7 mouse cellular contexts compared by ENCODE assay signal in the genomic region with DNA sequence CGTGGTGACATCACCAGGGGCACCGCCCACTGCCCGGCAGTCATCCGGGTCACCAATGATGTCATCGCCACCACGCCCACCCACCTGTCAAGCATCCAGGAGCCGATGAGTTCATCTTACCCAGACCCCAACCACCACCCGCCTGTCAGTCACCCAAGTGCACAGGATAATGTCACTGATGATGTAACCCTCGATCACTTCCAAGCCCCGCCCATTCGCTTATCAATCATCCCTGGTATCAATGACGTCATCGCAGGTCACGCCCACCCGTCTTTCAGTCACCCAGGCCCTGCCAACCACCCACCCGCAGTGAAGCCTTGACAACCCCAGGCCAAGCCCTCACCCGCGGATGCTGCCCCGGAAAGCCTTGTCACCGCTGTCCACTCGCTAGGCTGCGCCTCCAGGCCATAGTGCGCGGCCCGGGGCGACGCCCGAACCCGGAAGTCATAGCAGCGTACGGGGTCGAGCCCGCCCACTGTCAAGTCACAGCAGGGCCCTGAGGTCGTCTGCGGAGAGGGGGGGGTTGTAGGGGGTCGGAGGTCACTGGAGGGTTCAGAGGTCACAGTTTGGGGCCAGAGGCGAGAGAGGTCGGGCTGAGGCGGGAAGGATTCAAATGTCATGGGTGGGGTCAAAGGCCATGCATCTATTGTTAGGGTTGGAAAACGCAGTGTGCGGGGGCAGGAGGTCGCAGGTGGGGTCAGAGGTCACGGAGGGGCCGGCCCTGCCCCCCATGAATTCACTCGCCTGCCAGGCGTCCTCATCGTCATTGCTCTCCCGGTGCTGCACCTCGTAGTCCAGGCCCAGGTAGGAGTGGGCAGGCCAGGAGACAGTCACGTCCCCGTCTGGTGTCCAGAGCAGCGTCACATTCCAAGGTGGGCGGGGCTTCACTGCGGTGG. TPM values are rescaled to one million over a fixed set of nuclear protein-coding genes. Genes with fewer than 3 reads are reported as not detected.
DNase-seq lines count a peak whose midpoint lies in the region; ATAC-seq lines count a peak whose summit lies in the region.

No protein-coding gene starts in this region.

- no peak for ATAC-seq in lung, embryonic 15.5 days (ENCODE audit: borderline replicate concordance, extremely low read depth, low FRiP score, low TSS enrichment)
- ATAC-seq in stomach, embryonic 15.5 days (ENCODE audit: insufficient read depth, low FRiP score, low read depth), result no peak

- peak overlapping the region; percentile 85 for H3K4me3 ChIP-seq in heart, embryonic 10.5 days
- peak overlapping the region; percentile 78 for H3K4me3 ChIP-seq in lung, embryonic 15.5 days
- H3K4me3 ChIP-seq in stomach, embryonic 15.5 days (replicated peaks), result peak overlapping the region; percentile 73

- no peak overlapping the region for H3K9ac ChIP-seq in lung, embryonic 15.5 days
- no peak overlapping the region for H3K9ac ChIP-seq in stomach, embryonic 15.5 days

- H3K36me3 ChIP-seq in heart, embryonic 10.5 days, result peaks cover 41% of the 10 kb centered on the region
- H3K36me3 ChIP-seq in lung, embryonic 15.5 days, result peaks cover 18% of the 10 kb centered on the region; the same call in 1 of the 2 replicates
- H3K36me3 ChIP-seq in stomach, embryonic 15.5 days, result peaks cover 20% of the 10 kb centered on the region

- H3K4me1 ChIP-seq in heart, embryonic 10.5 days, result no peaks in the 10 kb centered on the region
- no peaks in the 10 kb centered on the region for H3K4me1 ChIP-seq in lung, embryonic 15.5 days
- no peaks in the 10 kb centered on the region for H3K4me1 ChIP-seq in stomach, embryonic 15.5 days

- DNase-seq in urinary bladder, adult 2 months (ENCODE audit: low spot score), result peak; percentile 35
- no peak for DNase-seq in urinary bladder, postnatal 25 days (ENCODE audit: low spot score)
- peak; percentile 90 for DNase-seq in cerebellum, adult 9-10 months
- DNase-seq in heart, embryonic 10.5 days (ENCODE audit: low spot score), result peak; percentile 76
- peak; percentile 17 to 54 for DNase-seq in kidney, postnatal 25 days

- H3K4me2 ChIP-seq in lung, embryonic 15.5 days, result peak overlapping the region; percentile 72
- H3K4me2 ChIP-seq in stomach, embryonic 15.5 days, result peak overlapping the region; percentile 75

- H3K27ac ChIP-seq in heart, embryonic 10.5 days, result peak overlapping the region; percentile 88
- H3K27ac ChIP-seq in lung, embryonic 15.5 days, result peak overlapping the region; percentile 99
- peak overlapping the region; percentile 97; the same call in 1 of the 2 replicates for H3K27ac ChIP-seq in stomach, embryonic 15.5 days

- 66% methylated on average over 54 of the region's 54 CpGs for WGBS in heart, embryonic 10.5 days
- WGBS in lung, embryonic 15.5 days, result 74% methylated on average over 54 of the region's 54 CpGs
- WGBS in stomach, embryonic 15.5 days, result 79% methylated on average over 53 of the region's 54 CpGs

- peaks cover 62% of the 10 kb centered on the region for H3K9me3 ChIP-seq in heart, embryonic 10.5 days
- H3K9me3 ChIP-seq in lung, embryonic 15.5 days, result peaks cover 35% of the 10 kb centered on the region
- H3K9me3 ChIP-seq in stomach, embryonic 15.5 days, result peaks cover 5% of the 10 kb centered on the region

- no peaks in the 10 kb centered on the region for H3K27me3 ChIP-seq in heart, embryonic 10.5 days (ENCODE audit: insufficient read depth, poor library complexity, severe bottlenecking)
- H3K27me3 ChIP-seq in lung, embryonic 15.5 days, result no peaks in the 10 kb centered on the region
- H3K27me3 ChIP-seq in stomach, embryonic 15.5 days (replicated peaks), result no peaks in the 10 kb centered on the region

RNA-seq across cellular contexts. Expression of gene Crlf2, which starts 2.9 kb away (rescaled TPM):
- polyA plus RNA-seq in urinary bladder, adult 2 months (2012; rRNA removed), result 24.7 and 26.4 TPM in 2 replicates
- 7.5 and 9.3 TPM in 2 replicates for polyA plus RNA-seq in heart, embryonic 10.5 days (2016; fragmentation: Nextera tagmentation; extraction: Ambion mirVana)
- polyA plus RNA-seq in lung, embryonic 15.5 days (2015; fragmentation: Nextera tagmentation; extraction: Ambion mirVana), result 14.8 and 17.0 TPM in 2 replicates
- 12.8 and 13.7 TPM in 2 replicates for polyA plus RNA-seq in stomach, embryonic 15.5 days (2015; fragmentation: Nextera tagmentation; extraction: Ambion mirVana)
